12 mouse cellular contexts compared by ENCODE assay signal in the genomic region with DNA sequence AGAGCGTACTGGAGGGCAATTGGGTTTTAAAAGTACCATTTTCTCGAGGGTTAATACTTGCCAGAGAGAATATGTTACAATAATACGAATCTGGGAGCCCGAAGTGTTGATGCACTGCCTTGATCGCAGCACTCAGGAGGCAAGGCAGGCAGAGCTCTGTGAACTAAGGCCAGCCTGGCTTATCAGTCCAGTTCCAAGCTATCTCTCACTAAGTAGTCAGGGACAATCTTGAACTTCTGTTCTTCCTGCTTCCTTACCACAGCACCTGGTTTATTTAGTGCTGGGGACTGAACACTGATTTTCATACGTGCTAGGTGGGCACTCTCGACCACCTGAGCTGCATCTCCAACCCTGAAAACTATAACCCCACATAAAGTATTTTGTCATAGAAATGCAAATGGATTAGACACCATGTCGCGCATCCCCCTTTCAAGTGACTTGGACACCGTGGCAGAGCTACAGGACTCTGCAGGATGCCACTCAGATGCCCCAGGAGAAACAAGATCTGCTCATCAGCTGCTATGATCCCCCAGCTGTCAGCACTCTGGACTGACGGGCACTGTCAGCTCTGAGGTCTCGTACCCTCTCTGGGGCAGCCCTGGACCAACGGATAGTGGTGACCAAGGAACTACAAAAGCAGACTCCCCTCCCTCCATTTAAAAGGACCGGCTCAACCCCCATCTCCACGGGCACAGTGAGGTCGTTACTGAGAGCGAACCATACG.
"Had no signal": no experiment of that assay in that cellular context is flagged by ENCODE, and none has a peak within 500 bp of the region (broad histone marks: within the 10 kb centered on the region; RNA-seq: fewer than 3 reads in every experiment).

No protein-coding gene starts in this region.

- DNase-seq: kidney, adult 2 months; kidney, postnatal 14 days; lung, postnatal 14 days; right cerebral cortex, postnatal 14 days had no signal

- H3K27me3 ChIP-seq: kidney, embryonic 15.5 days; lung, embryonic 15.5 days; midbrain, embryonic 12.5 days had no signal

- H3K4me2 ChIP-seq: kidney, embryonic 15.5 days; lung, embryonic 15.5 days; midbrain, embryonic 12.5 days had no signal

- H3K4me3 ChIP-seq: kidney, embryonic 15.5 days; left cerebral cortex, adult 2 months; lung, embryonic 15.5 days; midbrain, embryonic 12.5 days had no signal

- H3K9me3 ChIP-seq: kidney, embryonic 15.5 days; lung, embryonic 15.5 days; midbrain, embryonic 12.5 days had no signal

- H3K9ac ChIP-seq: kidney, embryonic 15.5 days; lung, embryonic 15.5 days; midbrain, embryonic 12.5 days had no signal

- ATAC-seq: intestine, embryonic 16.5 days; midbrain, embryonic 16.5 days had no signal

- H3K36me3 ChIP-seq: kidney, embryonic 15.5 days; lung, embryonic 15.5 days; midbrain, embryonic 12.5 days had no signal

- H3K27ac ChIP-seq: kidney, embryonic 15.5 days; left cerebral cortex, adult 2 months; lung, embryonic 15.5 days; macrophage; midbrain, embryonic 12.5 days; stomach, postnatal 0 days had no signal
